Mouse (Mus musculus) ovary, adult 2 months (tissue): ENCODE measurements around the gene Slc25a15. TPM values are rescaled to one million over a fixed set of nuclear protein-coding genes. Genes with fewer than 3 reads are reported as not detected.

Experiments
- polyA plus RNA-seq: library from polyadenylated mRNA; depleted of rRNA; stranded (reverse); fragments of >200 nt; gene quantifications from 2 replicates; pipeline ENCODE4 v1.2.3, GENCODE M21; 2012; rRNA removed

The Slc25a15 gene
- polyA plus RNA-seq: 4.0 and 4.4 TPM in 2 replicates

DNA sequence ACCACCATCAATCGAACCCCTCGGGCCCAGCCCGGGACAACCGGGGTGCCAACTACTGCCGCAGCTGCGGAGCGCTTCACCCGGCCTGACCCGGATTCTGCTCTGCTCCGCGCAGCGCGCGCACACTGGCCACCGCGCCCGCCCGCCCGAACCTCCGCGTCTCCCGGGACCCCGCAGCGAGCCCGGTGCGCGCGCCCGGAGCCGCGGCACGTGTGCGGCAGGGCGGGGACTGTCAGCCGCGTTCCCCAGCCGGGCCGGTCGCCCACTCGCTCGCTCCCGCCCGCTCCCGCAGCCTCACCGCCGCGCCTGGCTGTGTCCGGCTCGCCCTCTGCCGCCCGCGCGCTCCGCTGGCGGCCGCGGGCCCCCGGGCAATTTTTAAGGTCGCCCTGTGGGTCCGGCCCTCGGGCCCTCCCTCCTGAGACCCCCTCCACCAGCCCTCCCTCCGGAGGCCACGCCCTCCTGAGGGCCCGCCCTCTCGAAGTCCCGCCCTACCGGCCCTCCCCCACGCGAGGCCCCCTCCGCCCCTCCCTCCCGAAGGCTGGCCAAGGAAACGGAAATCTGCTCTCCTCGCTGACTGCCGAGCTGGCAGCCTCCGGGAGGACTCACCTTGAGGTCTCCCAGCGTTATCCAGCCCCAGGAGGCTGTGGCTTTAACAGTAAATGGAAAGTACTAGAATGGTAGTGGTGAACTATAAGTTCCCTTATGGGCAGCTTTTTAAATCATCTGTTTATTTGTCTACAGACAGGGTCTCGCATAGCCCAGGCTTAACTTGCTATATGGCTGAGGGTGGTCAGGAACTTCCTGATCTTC is at the start of gene Slc25a15:
Slc25a15 (minus strand) TSS at position 456 of the 810 bp plus-strand sequence.

DNA sequence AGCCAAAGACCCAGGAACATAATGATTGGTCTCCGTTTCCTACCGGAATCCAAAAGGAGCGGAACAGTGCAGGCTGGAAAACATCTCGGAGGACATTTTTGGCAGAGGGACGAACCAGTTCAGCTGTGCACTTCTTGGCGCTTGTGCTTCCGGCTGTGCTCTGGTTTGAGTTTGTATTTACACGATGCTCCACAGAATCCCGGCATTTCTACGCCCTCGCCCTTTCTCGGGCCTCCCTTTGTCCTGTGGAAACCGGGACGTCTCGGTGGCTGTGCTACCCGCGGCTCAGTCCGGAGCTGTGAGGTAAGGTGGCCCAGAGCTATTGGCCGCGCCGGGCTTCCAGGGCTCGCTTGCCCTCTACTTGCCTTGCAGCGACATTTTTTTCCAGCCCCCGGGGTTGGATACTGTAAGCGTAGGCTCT is 12.9 kb upstream of the Slc25a15 start, which contains the start of gene Mrps31:
Mrps31 (plus strand) TSS at position 80 of the 421 bp plus-strand sequence.

Other genes starting within 250 kb of the Slc25a15 start
- gene Nek3, start 232.2 kb downstream of the Slc25a15 start, polyA plus RNA-seq: 0.88 and 1.4 TPM in 2 replicates
- 2.8 and 3.6 TPM in 2 replicates for gene Ckap2, start 212.8 kb downstream of the Slc25a15 start, polyA plus RNA-seq
- 6.0 and 8.2 TPM in 2 replicates for gene Vps36, start 205.8 kb downstream of the Slc25a15 start, polyA plus RNA-seq
- 5.4 and 6.3 TPM in 2 replicates for gene Thsd1, start 171.3 kb downstream of the Slc25a15 start, polyA plus RNA-seq
- gene Tpte, start 115.2 kb downstream of the Slc25a15 start, polyA plus RNA-seq: 0.06 TPM in 1 of 2 replicates, not detected in the other
- gene Mrps31, start 12.8 kb upstream of the Slc25a15 start, polyA plus RNA-seq: 2.6 and 2.7 TPM in 2 replicates